Mouse (Mus musculus) urinary bladder, adult 2 months (tissue): ENCODE results near the gene Kdelr1. TPM values are rescaled to one million over a fixed set of nuclear protein-coding genes. Genes with fewer than 3 reads are reported as not detected.

Experiments used
- DNase-seq: peaks from one replicate; pipeline ENCODE4 v3.0.0; 2022; ENCODE audit warnings: low spot score
- polyA plus RNA-seq: library from polyadenylated mRNA; depleted of rRNA; stranded (reverse); fragments of >200 nt; gene quantifications from 2 replicates; pipeline ENCODE4 v1.2.3, GENCODE M21; 2012; rRNA removed

Gene Kdelr1
- 221 and 243 TPM in 2 replicates for polyA plus RNA-seq

- DNase-seq = peak; percentile 80
These were observed at the start of gene Kdelr1 for GRCm38 (mm10) chr7:45872624-45873023. Gene Kdelr1 (plus strand): TSS chr7:45872772.

DNA sequence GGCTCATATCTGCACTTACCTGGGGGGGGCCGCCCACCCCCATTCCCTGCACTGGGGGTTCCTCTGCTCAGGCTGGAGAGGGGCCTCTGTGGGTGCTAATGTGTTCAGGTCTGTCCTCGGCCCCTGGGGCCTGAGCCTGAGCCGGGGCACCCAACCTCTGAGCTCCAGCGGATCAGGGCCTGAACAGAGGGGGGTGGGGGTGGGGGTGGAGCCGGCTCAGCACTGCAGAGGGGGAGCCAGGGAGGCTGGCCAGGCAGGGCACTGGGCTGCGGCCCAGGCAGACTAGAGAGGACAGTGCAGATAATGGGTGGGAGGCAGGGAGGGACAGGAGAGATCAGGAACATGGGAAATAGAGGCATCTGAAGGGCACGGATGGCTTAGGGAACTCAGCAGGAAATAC lies 48.0 kb upstream of the Kdelr1 start, which contains the start of gene Kcnj14:
Kcnj14 (minus strand) TSS at position 185 of the 400 bp plus-strand sequence.
- DNase-seq = no peak

- no peak for DNase-seq
These were observed 45.9 kb upstream of the Kdelr1 start for GRCm38 (mm10) chr7:45826631-45827030.

DNA sequence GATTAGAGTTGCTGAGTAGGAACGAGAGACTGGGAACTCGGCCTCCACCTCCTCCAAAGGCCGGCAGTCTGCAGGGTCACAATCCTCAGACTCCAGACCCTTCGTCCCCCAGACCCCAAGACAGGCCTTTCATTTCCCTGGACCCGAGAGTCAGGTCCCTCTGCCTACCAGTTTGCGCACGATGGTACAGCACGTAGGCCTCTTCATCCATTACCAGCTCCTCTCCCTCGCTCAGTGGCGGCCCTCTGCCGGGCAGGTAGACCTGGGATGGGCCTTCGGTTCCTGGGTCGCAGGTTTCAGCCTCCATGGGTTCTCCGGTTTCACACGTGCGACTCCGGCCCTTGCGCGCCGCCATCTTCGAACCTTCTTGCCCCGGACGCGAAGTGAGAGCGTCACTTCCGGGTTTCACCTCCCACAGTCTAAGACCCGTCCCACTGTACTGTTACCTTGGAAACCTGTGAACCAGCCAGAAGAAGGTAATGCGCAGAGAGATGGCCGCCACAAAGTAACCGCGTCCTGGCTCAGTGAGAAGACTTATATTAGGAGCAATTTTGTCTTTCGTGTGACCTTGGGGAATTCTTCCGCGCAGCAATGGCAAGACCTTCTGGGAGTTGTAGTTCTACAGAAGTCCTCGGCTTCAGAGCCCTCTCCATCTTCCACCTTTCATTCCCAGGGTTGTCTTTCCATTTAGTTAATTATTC lies 42.0 kb upstream of the Kdelr1 start, which contains the start of gene Grwd1:
Grwd1 (minus strand) TSS at position 518 of the 701 bp plus-strand sequence.
- peak; percentile 67 for DNase-seq

DNA sequence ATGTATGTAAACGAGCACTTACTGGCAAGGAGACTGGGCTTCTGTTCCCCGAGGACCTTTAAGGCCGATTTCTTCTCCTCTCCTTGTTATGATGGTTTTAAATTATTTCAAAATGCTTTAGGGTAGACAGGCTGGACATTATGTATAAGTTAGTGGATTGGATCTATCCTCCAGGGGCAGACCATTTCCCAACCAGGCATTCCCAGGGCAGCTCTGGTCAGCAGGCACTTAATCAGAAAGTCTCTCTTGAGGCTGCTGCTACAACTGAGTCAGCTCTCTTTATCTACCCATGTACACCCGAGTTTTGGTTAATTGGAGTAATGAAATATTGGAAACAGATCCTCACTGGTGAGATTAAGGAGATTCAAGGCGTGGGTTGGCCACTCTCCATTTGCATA lies 41.4 kb upstream of the Kdelr1 start:
- DNase-seq = no peak

GRCm38 (mm10) chr7:45832428-45832827 lies 40.1 kb upstream of the Kdelr1 start:
- DNase-seq = no peak

- no peak for DNase-seq
These were observed 39.3 kb upstream of the Kdelr1 start for GRCm38 (mm10) chr7:45833148-45833790.

- no peak for DNase-seq
These were observed 38.6 kb upstream of the Kdelr1 start for GRCm38 (mm10) chr7:45833924-45834323.

DNA sequence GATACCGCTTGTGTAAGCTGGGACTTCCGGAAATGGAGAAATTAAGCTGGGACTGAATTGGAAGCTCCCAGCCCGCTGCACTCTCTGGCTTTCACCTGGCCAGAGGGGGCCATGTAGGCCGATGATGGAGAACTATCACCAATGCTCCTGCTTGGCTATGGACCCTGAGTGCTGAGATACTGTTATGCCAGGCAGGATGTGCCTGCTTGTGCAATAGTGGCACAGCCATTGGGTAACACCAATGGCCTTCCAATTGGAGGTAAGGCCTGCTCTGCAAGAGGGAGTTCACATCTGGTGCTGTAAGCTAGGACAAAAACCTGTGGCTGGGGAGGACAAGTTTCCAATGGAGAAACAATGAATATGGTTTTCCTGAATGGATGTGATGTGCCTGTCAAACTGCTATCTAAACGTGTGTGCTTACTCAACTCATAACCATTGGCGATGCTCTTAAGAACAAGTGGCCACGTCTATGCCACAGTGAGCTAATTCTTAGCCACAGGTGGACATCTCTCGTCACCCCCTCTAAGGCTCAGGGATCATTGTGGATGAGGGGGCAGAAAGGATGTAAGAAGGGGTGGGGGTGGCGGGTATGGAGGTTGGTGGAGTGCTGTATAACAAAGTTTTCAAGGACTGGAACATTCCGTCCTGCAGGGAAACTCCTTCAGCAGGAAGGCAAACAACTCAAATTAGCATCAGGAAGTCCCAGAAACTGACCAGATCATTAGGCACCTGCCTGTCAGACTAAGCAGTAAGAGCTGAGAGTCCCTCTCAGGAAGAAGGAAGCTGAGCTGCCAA lies 29.4 kb upstream of the Kdelr1 start:
- no peak for DNase-seq

- no peak for DNase-seq
These were observed 24.0 kb upstream of the Kdelr1 start for GRCm38 (mm10) chr7:45848447-45849027.

DNA sequence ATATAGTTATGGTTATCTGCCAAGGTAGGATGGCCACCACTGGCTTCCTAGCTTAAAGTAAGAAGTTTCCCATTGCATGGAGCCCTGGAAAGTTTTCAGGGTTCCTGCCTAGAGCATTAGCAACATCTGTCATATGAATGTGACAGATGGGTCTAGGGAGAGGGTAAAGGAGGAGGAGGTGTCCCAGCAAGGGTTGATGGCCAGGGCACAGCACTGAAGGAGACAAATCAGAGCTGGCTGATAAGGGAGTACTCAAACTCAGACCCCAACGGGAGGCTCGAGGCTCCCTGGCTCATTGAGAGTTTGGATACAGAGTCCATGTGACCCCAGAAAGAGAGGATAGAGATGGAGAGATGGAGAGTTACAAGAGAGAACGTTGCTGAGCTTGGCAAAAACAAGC lies 21.9 kb upstream of the Kdelr1 start:
- no peak for DNase-seq

DNA sequence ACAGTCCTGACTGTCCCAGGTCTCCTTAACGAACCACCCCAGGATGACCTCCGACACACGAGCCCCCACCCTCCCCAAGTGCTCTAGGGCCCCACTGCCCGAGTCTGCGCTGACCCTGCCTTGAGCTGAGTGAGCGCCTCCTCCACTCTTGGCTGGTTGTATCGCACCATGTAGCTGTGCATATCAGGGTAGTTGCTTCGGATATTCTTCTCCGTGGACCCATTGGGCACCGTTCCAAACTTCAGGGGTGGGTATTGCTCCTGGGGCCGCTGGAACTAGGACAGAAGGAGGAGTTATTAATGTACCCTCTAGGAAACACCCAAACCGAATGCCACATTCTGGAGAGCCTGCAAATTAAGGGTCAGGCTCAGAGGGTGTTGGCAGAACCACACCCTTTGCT lies 19.5 kb upstream of the Kdelr1 start:
- no peak for DNase-seq

DNA sequence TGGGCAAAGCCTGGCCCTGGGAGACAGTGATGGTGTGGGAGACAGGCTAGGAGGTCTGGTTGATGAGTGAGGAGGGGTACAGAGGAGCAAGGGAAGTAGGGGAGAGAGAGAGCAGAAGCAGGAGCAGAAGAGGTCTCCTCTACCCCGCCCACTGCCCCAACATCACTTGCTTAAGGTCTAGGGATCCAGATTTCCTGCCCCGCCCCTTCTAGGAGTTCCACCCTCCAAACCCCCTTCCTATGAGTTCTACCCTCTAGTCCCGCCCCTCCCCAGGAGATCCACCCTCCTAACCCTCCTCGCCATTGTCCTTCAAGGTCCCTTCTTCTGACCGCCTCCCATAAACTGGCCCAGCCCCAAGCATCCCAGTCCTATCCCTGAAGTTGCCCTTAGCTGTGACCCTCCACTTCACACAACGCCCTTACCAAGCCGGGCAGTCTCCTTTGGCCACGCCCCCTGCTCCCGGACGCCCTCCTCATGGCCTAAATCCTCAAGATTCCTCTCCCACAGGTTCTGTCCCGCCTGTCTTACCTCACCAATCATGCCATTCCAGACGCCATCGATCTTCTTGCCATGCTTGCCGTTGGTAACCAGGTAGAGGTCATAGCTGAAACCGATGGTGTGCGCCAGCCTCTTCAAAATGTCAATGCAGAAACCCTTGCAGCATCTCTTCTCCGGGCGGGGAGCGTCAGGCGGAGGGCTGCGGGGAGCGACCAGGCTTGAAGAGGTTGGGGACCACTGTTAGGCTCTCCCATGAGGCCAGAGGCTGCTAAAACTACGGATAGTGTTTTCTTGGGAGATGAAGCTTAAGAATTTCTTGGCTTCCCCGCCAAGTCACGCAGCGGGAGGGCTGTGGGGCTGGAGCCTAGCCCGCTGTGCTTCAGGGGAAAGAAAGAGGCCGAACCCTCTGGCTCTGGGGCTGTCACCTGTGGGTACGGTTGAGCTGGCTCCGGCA lies 15.3 kb upstream of the Kdelr1 start:
- DNase-seq = no peak

- DNase-seq = no peak
These were observed 13.6 kb upstream of the Kdelr1 start for GRCm38 (mm10) chr7:45859008-45859407.

GRCm38 (mm10) chr7:45862804-45863203 lies 9.8 kb upstream of the Kdelr1 start:
- DNase-seq = no peak

DNA sequence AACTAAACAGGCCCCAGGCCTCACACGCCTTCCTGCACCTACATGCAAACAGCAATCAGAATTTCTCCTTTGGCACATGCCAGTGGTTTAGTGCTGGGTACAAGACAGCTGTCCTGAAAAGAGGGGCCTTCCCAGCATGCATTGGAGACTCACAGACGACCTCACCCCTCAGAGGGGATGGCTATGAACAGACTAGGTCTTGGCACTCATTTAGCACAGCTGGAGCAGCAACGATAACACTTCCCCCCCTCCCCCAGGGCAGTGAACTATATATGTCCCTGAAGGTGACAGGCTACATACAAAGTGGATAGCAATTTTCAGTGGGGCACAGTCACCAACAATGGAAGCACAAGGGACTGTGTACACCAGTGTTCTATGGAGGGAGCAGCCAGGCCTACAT lies 8.1 kb upstream of the Kdelr1 start:
- no peak for DNase-seq

- DNase-seq = peak; percentile 80
These were observed 6.4 kb upstream of the Kdelr1 start for GRCm38 (mm10) chr7:45865925-45866910.

GRCm38 (mm10) chr7:45867871-45868270 lies 4.7 kb upstream of the Kdelr1 start:
- DNase-seq = no peak

DNA sequence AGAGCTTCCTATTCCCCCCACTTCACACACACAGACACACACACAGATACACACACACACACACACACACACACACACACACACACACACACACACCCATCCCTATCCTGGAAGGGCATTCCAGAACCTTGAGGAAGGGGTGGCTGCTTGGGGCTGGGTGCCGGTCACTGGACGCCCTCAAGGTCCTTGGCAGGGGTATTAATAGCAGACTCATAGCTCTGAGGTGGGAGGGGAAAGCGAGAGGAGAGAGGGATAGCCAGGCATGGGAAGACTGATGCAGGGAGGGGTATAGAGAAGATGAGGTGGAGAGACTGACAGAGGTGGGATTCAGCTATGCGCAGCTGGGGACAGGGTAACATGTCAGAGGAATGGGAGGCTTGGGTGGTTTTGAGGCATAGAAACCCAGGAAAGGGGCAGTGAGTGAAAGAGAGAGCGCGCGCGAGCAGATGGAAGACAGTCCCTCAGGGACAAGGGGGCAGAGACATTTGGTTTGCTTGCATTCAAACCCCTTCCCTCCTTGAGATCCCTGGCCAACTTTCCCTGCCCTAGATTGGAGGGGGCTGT lies 3.4 kb upstream of the Kdelr1 start:
- no peak for DNase-seq
